Mouse (Mus musculus) midbrain, embryonic 11.5 days (tissue): ENCODE data around the gene Zic2. TPM values are rescaled to one million over a fixed set of nuclear protein-coding genes. Genes with fewer than 3 reads are reported as not detected.

Source experiments
- ATAC-seq: fragments of 200-750 bp; cut with Nextera tagmentation; 2 replicates; pipeline ENCODE4 v1.8.0; 2017; ENCODE audit warnings: moderate TSS enrichment, moderate library complexity; ENCODE audit not compliant: low FRiP score
- DNase-seq: peaks from one replicate; pipeline ENCODE4 v3.0.0; 2015; ENCODE audit warnings: low spot score; ENCODE audit errors: missing footprints
- H3K27ac ChIP-seq: fragments of 300-500 bp; sonication (generic); 2 replicates; pipeline ENCODE4 v1.5.1; 2014; ENCODE audit warnings: low read depth, low read length
- H3K27me3 ChIP-seq: fragments of 300-500 bp; sonication (generic); 2 replicates; pipeline ENCODE4 v1.6.1; 2014; ENCODE audit warnings: mild to moderate bottlenecking, low read length, moderate library complexity, mixed read lengths; ENCODE audit not compliant: control insufficient read depth, insufficient read depth
- H3K36me3 ChIP-seq: fragments of 300-500 bp; sonication (generic); 2 replicates; pipeline ENCODE4 v1.6.1; 2014; ENCODE audit warnings: mild to moderate bottlenecking, low read length, moderate library complexity, mixed read lengths; ENCODE audit not compliant: control insufficient read depth, insufficient read depth
- H3K4me1 ChIP-seq: fragments of 300-500 bp; sonication (generic); 2 replicates; pipeline ENCODE4 v1.6.1; 2014; ENCODE audit warnings: low read length; ENCODE audit not compliant: control insufficient read depth, insufficient read depth
- H3K4me2 ChIP-seq: fragments of 300-500 bp; sonication (generic); 2 replicates; pipeline ENCODE4 v1.6.1; 2014; ENCODE audit warnings: mild to moderate bottlenecking, moderate library complexity
- H3K4me3 ChIP-seq: fragments of 300-500 bp; sonication (generic); 2 replicates; pipeline ENCODE4 v1.5.1; 2014; ENCODE audit warnings: low read depth, low read length
- H3K9ac ChIP-seq: fragments of 300-500 bp; sonication (generic); 2 replicates; pipeline ENCODE4 v1.6.1; 2014; ENCODE audit warnings: low read length
- H3K9me3 ChIP-seq: fragments of 300-500 bp; sonication (generic); 2 replicates; pipeline ENCODE4 v1.6.1; 2016; ENCODE audit warnings: low read length; ENCODE audit not compliant: control insufficient read depth
- WGBS: fragments of 180-500 bp; shearing (Covaris S2); extraction: QIAGEN DNeasy Blood & Tissue Kit; methylation state at CpG from one replicate; pipeline ENCODE4 v1.1.7; 2014; 5-methylcytosine and 5-hydroxymethylcytosine counted together
- polyA plus RNA-seq: library from polyadenylated mRNA; unstranded; fragments of >200 nt; fragmentation: Nextera tagmentation; extraction: Ambion mirVana; gene quantifications from 2 replicates; pipeline ENCODE4 v1.2.1, GENCODE M21; 2014

Gene Zic2
- polyA plus RNA-seq, 1 experiment from 2014 or later = 5.8 TPM

DNA sequence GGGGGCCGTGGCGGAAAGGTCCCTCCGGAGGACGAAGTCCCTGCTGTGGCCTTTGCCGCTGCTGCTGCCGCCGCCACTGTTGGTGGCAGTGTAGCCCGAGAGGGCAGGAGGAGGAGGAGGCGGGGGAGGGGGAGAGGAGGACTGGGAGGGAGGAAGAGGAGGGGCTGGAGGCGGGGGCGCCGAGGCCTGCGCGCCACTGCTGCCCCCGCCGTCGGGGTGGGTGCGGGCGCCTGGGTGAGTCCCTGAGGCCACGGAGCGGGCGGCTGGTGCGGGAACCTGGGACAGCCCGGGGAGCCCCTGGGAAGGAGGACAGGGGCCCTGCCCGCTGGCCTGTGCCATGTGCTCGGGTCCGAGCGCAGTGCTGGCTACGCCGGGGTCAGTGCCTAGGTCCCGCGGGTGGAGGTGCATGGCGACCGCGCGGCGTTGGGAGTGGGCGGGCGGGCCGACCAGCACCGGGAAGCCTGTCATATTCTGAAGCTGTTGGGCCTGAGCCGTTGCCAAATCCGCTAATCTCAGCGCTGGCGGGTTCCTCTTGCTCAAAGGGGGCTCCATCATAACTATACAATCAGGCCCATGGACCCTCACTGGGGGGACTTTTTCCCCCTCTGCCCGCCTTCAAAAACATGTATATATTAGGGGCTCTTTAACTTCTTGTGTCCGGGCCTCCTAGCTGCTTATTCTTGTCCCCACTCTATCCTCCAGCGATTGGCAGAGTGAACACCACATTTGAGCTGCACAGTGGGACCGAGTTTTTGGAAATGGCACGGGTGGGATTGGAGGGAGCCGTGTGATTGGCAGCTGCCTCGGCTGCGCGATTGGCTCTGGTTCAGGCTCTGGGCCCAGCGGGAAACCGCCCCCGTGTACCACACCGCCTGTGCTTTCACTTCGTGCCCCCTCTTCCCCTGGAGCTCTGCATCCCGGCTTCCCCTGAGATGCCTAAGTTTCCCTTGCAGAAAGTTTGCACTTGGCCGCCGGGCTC lies 10.2 kb upstream of the Zic2 start, which contains the start of gene Zic5:
Gene Zic5 (minus strand): TSS at position 915 of the 979 bp plus-strand sequence.
- H3K9me3 ChIP-seq = no peaks in the 10 kb centered on the region
- peaks cover 79% of the 10 kb centered on the region for H3K27me3 ChIP-seq
- H3K4me2 ChIP-seq = peak within 1 kb of the TSS; percentile 79
- H3K4me3 ChIP-seq = peak within 1 kb of the TSS; percentile 70
- peaks cover 16% of the 10 kb centered on the region for H3K4me1 ChIP-seq
- ATAC-seq = peak; percentile 82
- H3K27ac ChIP-seq = peak within 1 kb of the TSS; percentile 95
- H3K36me3 ChIP-seq = no peaks in the 10 kb centered on the region
- under 1% methylated on average over 48 of the region's 62 CpGs for WGBS
- H3K9ac ChIP-seq = peak within 1 kb of the TSS; percentile 91
- peak; percentile 98 for DNase-seq

DNA sequence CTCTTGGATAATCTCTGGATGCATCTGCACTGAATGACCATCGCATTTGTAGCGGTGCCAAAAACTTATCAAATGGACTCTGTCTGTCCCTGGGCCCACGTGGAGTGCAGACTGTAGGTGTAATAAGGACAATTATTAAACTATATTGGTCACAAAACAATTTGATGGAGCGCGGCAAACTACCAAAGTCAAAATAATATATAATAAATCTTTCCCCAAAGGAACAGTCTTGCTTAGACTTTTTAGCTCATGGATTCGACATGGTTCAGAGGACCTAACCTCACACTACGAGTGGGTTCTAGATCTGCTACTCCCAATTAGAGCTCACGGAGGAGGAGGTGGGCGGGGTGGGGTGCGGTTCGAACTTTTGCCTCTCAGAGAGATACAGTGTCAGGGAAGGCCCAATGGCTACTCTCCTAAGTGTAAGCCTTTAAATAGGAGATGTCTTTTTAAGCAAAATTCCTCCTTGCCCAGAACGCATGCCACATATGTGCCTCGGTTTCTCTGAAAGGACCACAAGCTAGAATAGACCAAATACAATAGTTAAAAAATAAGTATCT lies 9.2 kb upstream of the Zic2 start:
- peak overlapping the region; percentile 39 for H3K9ac ChIP-seq
- DNase-seq = peak; percentile 92
- peak overlapping the region; percentile 70 for H3K4me3 ChIP-seq
- ATAC-seq = no peak
- peaks cover 14% of the 10 kb centered on the region for H3K4me1 ChIP-seq
- peak overlapping the region; percentile 79 for H3K4me2 ChIP-seq
- H3K9me3 ChIP-seq = no peaks in the 10 kb centered on the region
- no peaks in the 10 kb centered on the region for H3K36me3 ChIP-seq
- no peak overlapping the region; the same call in 1 of the 2 replicates for H3K27ac ChIP-seq
- 24% methylated on average over 13 of the region's 13 CpGs for WGBS
- H3K27me3 ChIP-seq = peaks cover 79% of the 10 kb centered on the region

DNA sequence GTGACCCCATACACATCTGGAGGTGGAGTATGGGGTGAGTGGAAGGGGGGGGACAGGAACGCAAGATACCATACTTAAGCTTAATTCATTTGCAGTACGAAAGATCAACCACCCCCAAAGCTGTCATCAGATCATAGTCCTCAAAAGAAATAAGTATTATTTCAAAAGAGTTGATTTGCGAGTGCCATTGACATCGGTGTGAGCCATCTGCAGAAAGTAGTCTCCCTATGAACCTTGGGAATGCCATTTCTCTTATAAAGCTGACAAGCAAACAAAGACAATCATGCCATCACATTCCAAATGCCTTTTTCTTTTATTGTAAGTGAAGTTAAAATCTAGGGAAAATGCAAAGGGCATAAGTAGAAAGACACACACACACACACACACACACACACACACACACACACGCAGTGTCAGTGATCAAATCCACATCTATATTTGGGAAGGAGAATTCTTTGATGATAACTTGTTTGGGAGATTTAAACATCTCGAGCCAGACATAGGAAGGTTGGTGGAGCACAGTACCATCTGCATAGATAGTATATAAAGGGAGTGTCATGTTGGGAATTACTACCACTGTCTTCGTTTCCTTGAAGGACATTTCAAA lies 8.4 kb upstream of the Zic2 start:
- 43% methylated on average over 7 of the region's 7 CpGs for WGBS
- ATAC-seq (no peak), DNase-seq (peak; percentile 90)
- H3K4me3 ChIP-seq = no peak overlapping the region
- peaks cover 14% of the 10 kb centered on the region for H3K4me1 ChIP-seq
- peaks cover 81% of the 10 kb centered on the region for H3K27me3 ChIP-seq
- no peak overlapping the region; the same call in 1 of the 2 replicates for H3K4me2 ChIP-seq
- no peaks in the 10 kb centered on the region for H3K36me3 ChIP-seq
- H3K9ac ChIP-seq = no peak overlapping the region
- no peak overlapping the region for H3K27ac ChIP-seq
- no peaks in the 10 kb centered on the region for H3K9me3 ChIP-seq

DNA sequence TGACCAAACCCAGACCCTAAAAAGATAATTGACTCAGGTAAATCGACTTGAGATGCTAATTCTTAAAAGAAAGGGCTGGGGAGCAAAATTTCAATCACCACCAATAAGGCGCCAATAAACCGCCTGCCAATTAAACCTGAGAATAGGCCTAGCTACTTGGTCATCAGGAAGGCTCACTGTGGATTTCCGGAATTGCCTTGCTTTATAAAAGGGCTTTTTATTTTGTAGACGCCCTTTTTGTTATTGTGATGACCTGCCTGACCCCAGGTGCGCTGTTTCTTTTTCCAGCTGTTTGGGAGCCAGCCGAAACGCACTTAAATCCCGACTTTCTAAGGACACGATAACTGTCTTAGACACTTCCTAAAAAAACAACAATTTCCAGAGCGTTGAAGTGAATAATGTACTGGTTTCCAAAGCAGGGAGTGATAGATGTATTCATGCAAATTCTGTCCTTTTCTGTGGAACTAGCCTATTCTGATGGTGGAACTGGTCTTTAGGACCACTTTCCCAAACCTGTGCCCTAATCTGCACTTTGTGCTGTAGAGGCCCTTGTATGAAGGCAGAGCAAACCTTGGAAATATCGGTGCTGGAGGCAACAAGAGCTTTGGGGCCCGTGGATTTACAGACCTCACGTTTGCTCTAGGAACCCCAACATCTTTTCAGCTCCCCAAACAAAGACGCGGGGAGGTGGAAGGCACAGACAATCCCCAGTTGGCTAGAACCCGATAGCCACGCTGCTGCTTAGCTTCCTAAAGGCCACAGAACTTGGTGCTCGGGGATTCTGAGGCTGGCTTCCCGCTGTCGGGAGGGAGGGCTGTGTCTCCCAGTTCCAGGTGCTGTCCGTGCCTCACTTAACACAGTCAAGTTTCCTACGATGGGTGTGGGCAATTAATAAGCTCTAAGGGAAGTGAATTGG lies 7.1 kb upstream of the Zic2 start:
- Histone ChIP-seq H3K4me3 (peak overlapping the region; percentile 14; the same call in 1 of the 2 replicates), H3K9me3 (no peaks in the 10 kb centered on the region), H3K36me3 (no peaks in the 10 kb centered on the region), H3K27ac (no peak overlapping the region), H3K9ac (peak overlapping the region; percentile 40; the same call in 1 of the 2 replicates), H3K27me3 (peaks cover 74% of the 10 kb centered on the region), H3K4me1 (peaks cover 13% of the 10 kb centered on the region), H3K4me2 (peak overlapping the region; percentile 48)
- peak; percentile 96 for DNase-seq
- no peak for ATAC-seq
- WGBS = 4% methylated on average over 23 of the region's 23 CpGs

DNA sequence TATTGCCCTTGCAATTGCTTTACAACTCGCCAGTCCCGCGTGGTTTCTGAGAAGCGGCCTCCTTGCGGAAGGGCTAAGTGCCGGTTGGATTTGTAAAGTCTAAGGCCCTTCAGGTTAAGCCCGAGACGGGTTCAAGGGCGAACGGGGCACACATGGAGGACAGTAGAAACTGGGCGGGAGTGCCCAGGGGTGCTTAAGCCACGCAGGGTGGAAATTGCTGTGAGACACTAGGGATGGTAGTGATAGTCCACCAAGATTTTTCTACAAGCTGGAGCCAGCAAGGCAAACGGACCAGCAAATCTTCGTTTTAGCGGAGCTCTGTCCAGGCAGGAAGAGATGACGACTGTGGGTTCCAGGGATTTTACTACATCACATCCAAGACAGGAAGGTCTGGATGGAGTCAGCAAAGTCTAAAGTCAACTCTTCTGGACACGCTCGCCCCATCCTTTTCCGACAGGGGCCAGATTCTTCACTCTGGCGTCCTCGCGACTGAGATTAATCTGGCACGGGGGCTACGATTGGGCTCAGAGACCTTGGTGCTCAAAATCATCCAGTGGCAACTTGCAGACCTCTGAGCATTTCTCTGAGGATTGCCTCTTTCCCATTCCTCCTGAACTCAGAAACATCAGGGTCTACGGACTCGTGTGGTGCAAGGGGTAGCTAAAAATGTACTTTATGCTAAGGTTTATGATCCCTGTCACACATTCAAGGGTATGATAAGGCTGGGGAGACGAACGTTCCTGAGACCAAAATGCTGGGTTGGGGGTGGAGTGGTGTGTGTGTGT lies 6.1 kb upstream of the Zic2 start:
- ATAC-seq (no peak), DNase-seq (peak; percentile 98)
- Histone ChIP-seq H3K4me2 (peak overlapping the region; percentile 48), H3K9ac (peak overlapping the region; percentile 40), H3K4me3 (peak overlapping the region; percentile 14; the same call in 1 of the 2 replicates), H3K36me3 (no peaks in the 10 kb centered on the region), H3K4me1 (peaks cover 17% of the 10 kb centered on the region), H3K27me3 (peaks cover 76% of the 10 kb centered on the region), H3K27ac (no peak overlapping the region), H3K9me3 (no peaks in the 10 kb centered on the region)
- 2% methylated on average over 28 of the region's 28 CpGs for WGBS

DNA sequence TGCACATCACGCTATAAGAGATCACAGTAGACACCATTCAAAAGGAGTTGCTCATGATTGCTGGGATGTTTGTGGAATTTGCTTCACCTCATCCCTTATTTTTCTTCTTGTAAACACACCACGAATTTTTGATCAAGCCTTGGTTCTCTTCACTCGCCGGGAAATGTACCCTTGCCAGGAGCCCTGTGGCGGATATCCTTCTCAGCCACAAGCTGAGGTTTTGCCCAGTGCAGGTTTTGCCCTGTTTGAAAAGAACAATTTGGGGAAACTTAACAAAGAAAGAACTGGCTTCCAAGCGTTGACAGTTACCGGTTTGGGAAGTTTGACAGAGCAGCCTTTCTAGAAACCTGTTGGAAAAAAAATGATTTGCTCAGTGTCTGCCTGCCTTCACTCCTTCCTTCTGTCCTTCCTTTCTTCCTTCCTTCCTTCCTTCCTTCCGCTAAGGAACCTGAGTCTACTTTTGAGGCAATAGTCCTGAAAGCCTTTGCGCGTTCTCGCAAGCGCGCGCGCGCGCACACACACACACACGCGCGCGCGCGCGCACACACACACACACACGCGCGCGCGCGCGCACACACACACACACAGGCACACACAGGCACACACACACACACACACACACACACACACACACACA lies 3.7 kb upstream of the Zic2 start:
- peak overlapping the region; percentile 59 for H3K9ac ChIP-seq
- H3K36me3 ChIP-seq = no peaks in the 10 kb centered on the region
- H3K4me3 ChIP-seq = no peak overlapping the region
- ATAC-seq = no peak
- peaks cover 76% of the 10 kb centered on the region for H3K27me3 ChIP-seq
- 7% methylated on average over 31 of the region's 31 CpGs for WGBS
- H3K4me1 ChIP-seq = peaks cover 11% of the 10 kb centered on the region
- peak overlapping the region; percentile 62 for H3K4me2 ChIP-seq
- no peak overlapping the region; the same call in 1 of the 2 replicates for H3K27ac ChIP-seq
- no peaks in the 10 kb centered on the region for H3K9me3 ChIP-seq
- peak; percentile 93 for DNase-seq

DNA sequence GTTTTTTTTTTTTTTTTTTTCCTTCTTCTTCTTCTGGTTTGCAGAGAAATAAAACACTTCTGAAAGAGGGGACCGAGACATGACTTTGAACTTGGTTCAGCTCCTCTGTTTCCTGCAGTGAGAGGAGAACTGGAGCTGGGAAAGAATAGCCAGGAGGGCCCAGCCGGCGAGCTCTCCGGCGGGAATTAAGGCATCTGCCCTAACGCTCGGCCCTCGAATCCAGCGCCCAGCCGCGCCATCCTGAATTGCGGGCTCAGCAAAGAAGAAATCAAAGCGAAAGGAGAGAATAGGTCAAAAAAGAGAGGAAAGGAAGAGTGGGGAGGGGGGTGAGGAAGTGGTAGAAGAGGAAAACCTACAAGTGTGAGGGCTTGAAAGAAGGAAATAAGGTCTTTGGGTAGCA lies 3.1 kb upstream of the Zic2 start:
- WGBS = 0% methylated on average over 13 of the region's 13 CpGs
- no peaks in the 10 kb centered on the region for H3K36me3 ChIP-seq

More for the DNA sequence above, 3.1 kb upstream of the Zic2 start:
- H3K9ac ChIP-seq = peak overlapping the region; percentile 59
- DNase-seq = peak; percentile 92
- H3K4me2 ChIP-seq = peak overlapping the region; percentile 62
- H3K4me3 ChIP-seq = peak overlapping the region; percentile 75
- H3K27me3 ChIP-seq = peaks cover 71% of the 10 kb centered on the region
- peaks cover 11% of the 10 kb centered on the region for H3K4me1 ChIP-seq
- ATAC-seq = no peak
- H3K9me3 ChIP-seq = no peaks in the 10 kb centered on the region
- peak overlapping the region; percentile 63 for H3K27ac ChIP-seq
